Mouse (Mus musculus) ES-E14 (cell line): ENCODE data around the gene Glra4. TPM values are rescaled to one million over a fixed set of nuclear protein-coding genes. Genes with fewer than 3 reads are reported as not detected.
"Not testable (repeated sequence)": the region's sequence is repeated elsewhere in the genome, so short reads cannot be mapped to it uniquely, and the experiment has no call there.

Experiments
- DNase-seq: peaks from one replicate; pipeline ENCODE4 v3.0.0-alpha.2; 2013; ENCODE audit warnings: low read depth, low spot score
- H3K27ac ChIP-seq: 2 replicates; pipeline ENCODE4 v1.5.1; 2012; ENCODE audit warnings: low read depth, mild to moderate bottlenecking, low read length, moderate library complexity, mixed read lengths; ENCODE audit not compliant: poor library complexity, insufficient read depth, severe bottlenecking
- H3K36me3 ChIP-seq: 2 replicates; pipeline ENCODE4 v1.6.1; 2012; ENCODE audit warnings: mild to moderate bottlenecking, low read length, moderate library complexity, mixed read lengths; ENCODE audit not compliant: control insufficient read depth, poor library complexity, insufficient read depth, severe bottlenecking
- H3K4me1 ChIP-seq, 2 experiments: fragments of 150-350 bp in 1 of 2; sonication (generic) in 1 of 2; 2 replicates each; pipeline ENCODE4 v1.6.1; 2012; ENCODE audit warnings: low read length in 2 of 2, mild to moderate bottlenecking in 1 of 2, mixed read lengths in 1 of 2; ENCODE audit not compliant: control insufficient read depth in 2 of 2, insufficient read depth in 2 of 2, poor library complexity in 1 of 2
- H3K4me3 ChIP-seq, 2 experiments: fragments of 150-350 bp in 1 of 2; sonication (generic) in 1 of 2; 2 replicates each; pipeline ENCODE4 v1.5.1; 2012; ENCODE audit warnings: low read length in 2 of 2, low read depth in 1 of 2, mild to moderate bottlenecking in 1 of 2, mixed read lengths in 1 of 2; ENCODE audit not compliant: insufficient read depth in 1 of 2, poor library complexity in 1 of 2, severe bottlenecking in 1 of 2
- H3K9ac ChIP-seq: 2 replicates; pipeline ENCODE4 v1.6.1; 2012; ENCODE audit warnings: low read depth, mild to moderate bottlenecking, low read length, mixed read lengths; ENCODE audit not compliant: poor library complexity, insufficient read depth, severe bottlenecking
- H3K9me3 ChIP-seq: fragments of 150-350 bp; sonication (generic); 2 replicates; pipeline ENCODE4 v1.6.1; 2012; ENCODE audit warnings: low read depth, mild to moderate bottlenecking, low read length; ENCODE audit not compliant: control insufficient read depth, insufficient read depth
- CHD2 ChIP-seq: IDR thresholded peaks from 2 replicates; pipeline ENCODE4 v1.6.1; 2014; ENCODE audit warnings: mild to moderate bottlenecking, low read depth, low read length, inconsistent platforms
- HCFC1 ChIP-seq: IDR thresholded peaks from 2 replicates; pipeline ENCODE4 v1.6.1; 2012; ENCODE audit warnings: low read length, inconsistent platforms, borderline replicate concordance; ENCODE audit not compliant: insufficient read depth
- MAFK ChIP-seq: IDR thresholded peaks from 2 replicates; pipeline ENCODE4 v1.6.1; 2014; ENCODE audit warnings: mild to moderate bottlenecking, low read depth, low read length, inconsistent platforms; ENCODE audit not compliant: insufficient read depth
- ZC3H11A ChIP-seq: IDR thresholded peaks from 2 replicates; pipeline ENCODE4 v1.6.1; 2012; ENCODE audit warnings: low read depth, mild to moderate bottlenecking, inconsistent platforms, low read length, borderline replicate concordance
- ZNF384 ChIP-seq: IDR thresholded peaks from 2 replicates; pipeline ENCODE4 v1.6.1; 2012; ENCODE audit warnings: low read depth, low read length, inconsistent platforms
- in situ Hi-C, 2 experiments: fragments of 600-800 bp; cut with MboI; formaldehyde crosslinking; loops; one replicate each; pipeline ENCODE4 v1.15.1; 2025; ENCODE audit warnings: low sequenced_read_pairs in 2 of 2, inconsistent platforms in 1 of 2; ENCODE audit not compliant: unreplicated experiment in 2 of 2
- total RNA-seq: library from RNA; depleted of rRNA; stranded (reverse); fragments of 300-350 nt; gene quantifications from 2 replicates; pipeline ENCODE4 v1.2.3, GENCODE M21; 2012

Glra4 gene
- total RNA-seq, 1 experiment: not detected

GRCm38 (mm10) chrX:136740791-136741650 is 38.9 kb downstream of the Glra4 start:
- Histone ChIP-seq H3K4me3 (peak overlapping the region; percentile 89 to 93), H3K36me3 (peaks cover 3% of the 10 kb centered on the region), H3K9me3 (no peaks in the 10 kb centered on the region), H3K27ac (peak overlapping the region; percentile 91), H3K4me1 (0 out of 4 replicates have a peak, but pooled peaks cover 0 to 1% of the 10 kb centered on the region in 2 experiments), H3K9ac (peak overlapping the region; percentile 96)
- in situ Hi-C loops: no loop called here
- no peak for TF ChIP-seq CHD2
- TF ChIP-seq MAFK: no peak
- peak; percentile 48; the same call in 1 of the 2 replicates for TF ChIP-seq HCFC1
- peak; percentile 82 for DNase-seq

GRCm38 (mm10) chrX:136740087-136740790 is 39.7 kb downstream of the Glra4 start:
- H3K9me3 ChIP-seq: no peaks in the 10 kb centered on the region
- TF ChIP-seq CHD2: no peak
- no peak for TF ChIP-seq HCFC1
- TF ChIP-seq ZNF384: no peak
- TF ChIP-seq MAFK: no peak
- no peak for TF ChIP-seq ZC3H11A
- H3K9ac ChIP-seq: peak overlapping the region; percentile 89
- H3K4me3 ChIP-seq: peak overlapping the region; percentile 81 to 93
- DNase-seq: no peak
- H3K36me3 ChIP-seq: peaks cover 3% of the 10 kb centered on the region
- in situ Hi-C loops: no loop called here
- 0 out of 4 replicates have a peak, but pooled peaks cover 0 to 1% of the 10 kb centered on the region in 2 experiments for H3K4me1 ChIP-seq
- H3K27ac ChIP-seq: no peak overlapping the region

GRCm38 (mm10) chrX:136732016-136732415 is 47.9 kb downstream of the Glra4 start:
- Histone ChIP-seq H3K9me3 (no peaks in the 10 kb centered on the region), H3K27ac (no peak overlapping the region), H3K9ac (no peak overlapping the region), H3K4me1 (no peaks in the 10 kb centered on the region), H3K4me3 (no peak overlapping the region), H3K36me3 (peaks cover 3% of the 10 kb centered on the region; the same call in 1 of the 2 replicates)
- no peak for TF ChIP-seq CHD2
- no peak for TF ChIP-seq ZNF384
- in situ Hi-C loops: no loop called here
- DNase-seq: no peak

GRCm38 (mm10) chrX:136714742-136715474 is 65.0 kb downstream of the Glra4 start:
- in situ Hi-C loops, H3K36me3 ChIP-seq, H3K4me3 ChIP-seq, DNase-seq, H3K9me3 ChIP-seq, H3K4me1 ChIP-seq, H3K9ac ChIP-seq, H3K27ac ChIP-seq: not testable (repeated sequence)
